Mouse (Mus musculus) limb, embryonic 13.5 days (tissue): Measurements from ENCODE around the gene Itgb2. TPM values are rescaled to one million over a fixed set of nuclear protein-coding genes. Genes with fewer than 3 reads are reported as not detected.

Experiments
- ATAC-seq: fragments of 200-750 bp; cut with Nextera tagmentation; 2 replicates; pipeline ENCODE4 v1.8.0; 2017; ENCODE audit warnings: low read depth, moderate number of reproducible peaks, moderate TSS enrichment; ENCODE audit not compliant: low FRiP score
- H3K27ac ChIP-seq: fragments of 300-500 bp; sonication (generic); 2 replicates; pipeline ENCODE4 v1.5.1; 2015; ENCODE audit warnings: inconsistent platforms, mild to moderate bottlenecking, moderate library complexity
- H3K27me3 ChIP-seq: fragments of 300-500 bp; sonication (generic); 2 replicates; pipeline ENCODE4 v1.6.1; 2015; ENCODE audit warnings: mild to moderate bottlenecking, inconsistent platforms
- H3K36me3 ChIP-seq: fragments of 300-500 bp; sonication (generic); 2 replicates; pipeline ENCODE4 v1.6.1; 2015; ENCODE audit warnings: inconsistent platforms, mild to moderate bottlenecking, moderate library complexity
- H3K4me1 ChIP-seq: fragments of 300-500 bp; sonication (generic); 2 replicates; pipeline ENCODE4 v1.6.1; 2015; ENCODE audit warnings: inconsistent platforms
- H3K4me2 ChIP-seq: fragments of 300-500 bp; sonication (generic); replicated peaks from 2 replicates; pipeline ENCODE4 v1.6.1; 2015; ENCODE audit warnings: inconsistent platforms, mild to moderate bottlenecking, moderate library complexity
- H3K4me3 ChIP-seq: fragments of 300-500 bp; sonication (generic); 2 replicates; pipeline ENCODE4 v1.5.1; 2015; ENCODE audit warnings: moderate library complexity, mild to moderate bottlenecking, inconsistent platforms
- H3K9ac ChIP-seq: fragments of 300-500 bp; sonication (generic); 2 replicates; pipeline ENCODE4 v1.6.1; 2015; ENCODE audit warnings: mild to moderate bottlenecking, inconsistent platforms
- H3K9me3 ChIP-seq: fragments of 300-500 bp; sonication (generic); 2 replicates; pipeline ENCODE4 v1.6.1; 2016; ENCODE audit warnings: inconsistent platforms
- WGBS: fragments of 180-500 bp; shearing (Covaris S2); methylation state at CpG from one replicate; pipeline ENCODE4 v1.1.7; 2015; 5-methylcytosine and 5-hydroxymethylcytosine counted together
- polyA plus RNA-seq: library from polyadenylated mRNA; unstranded; fragments of >200 nt; fragmentation: Nextera tagmentation; extraction: Ambion mirVana; gene quantifications from 2 replicates; pipeline ENCODE4 v1.2.1, GENCODE M21; 2015

Gene Itgb2
- polyA plus RNA-seq, 1 experiment from 2014 or later = 1.2 TPM

GRCm38 (mm10) chr10:77520497-77520896 is 9.6 kb upstream of the Itgb2 start:
- Histone ChIP-seq H3K9me3 (no peaks in the 10 kb centered on the region), H3K4me3 (no peak overlapping the region), H3K36me3 (no peaks in the 10 kb centered on the region), H3K4me2 (no peak overlapping the region), H3K4me1 (peaks cover 22% of the 10 kb centered on the region), H3K27me3 (no peaks in the 10 kb centered on the region), H3K9ac (no peak overlapping the region), H3K27ac (no peak overlapping the region)
- WGBS = 85% methylated on average over 5 of the region's 5 CpGs
- ATAC-seq = no peak

DNA sequence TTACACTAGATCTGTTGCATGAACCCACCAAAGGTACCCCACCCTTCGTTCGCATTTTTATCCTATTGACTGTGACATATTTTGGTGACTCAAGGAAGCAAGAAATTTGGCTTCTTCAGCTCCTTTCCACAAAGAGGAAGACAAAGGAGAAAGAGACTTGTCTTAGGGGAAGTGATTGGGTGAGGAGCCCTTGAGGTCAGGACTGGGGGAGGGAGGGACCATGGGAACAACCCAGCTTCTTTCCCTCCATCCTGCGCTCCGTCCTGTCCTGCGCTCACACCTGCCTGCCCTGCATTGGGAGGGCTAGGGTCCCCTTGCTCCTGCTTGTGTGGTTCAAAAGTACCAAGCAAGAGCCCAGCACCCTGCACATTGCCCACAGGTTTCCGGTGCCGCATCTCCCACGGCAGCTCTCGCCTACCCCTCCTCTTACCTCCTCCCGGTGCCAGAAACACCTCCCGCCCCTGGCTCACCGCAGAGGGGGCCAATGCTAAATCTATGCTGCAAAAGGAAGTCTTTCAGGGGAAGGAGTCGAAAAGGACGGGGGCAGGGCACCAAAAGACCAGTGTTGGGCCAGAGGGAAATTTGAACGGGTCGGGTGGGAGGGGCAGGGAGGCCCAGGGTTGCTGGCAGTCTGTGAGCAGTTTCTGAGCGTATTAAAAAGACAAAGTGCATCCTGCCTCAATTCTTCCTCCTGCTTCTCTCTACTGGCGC is 7.9 kb upstream of the Itgb2 start:
- Histone ChIP-seq H3K9ac (peak overlapping the region; percentile 65), H3K27ac (no peak overlapping the region), H3K4me2 (peak overlapping the region; percentile 64), H3K4me3 (peak overlapping the region; percentile 34), H3K27me3 (no peaks in the 10 kb centered on the region), H3K4me1 (peaks cover 12% of the 10 kb centered on the region), H3K36me3 (no peaks in the 10 kb centered on the region), H3K9me3 (no peaks in the 10 kb centered on the region)
- peak; percentile 59 for ATAC-seq
- 10% methylated on average over 18 of the region's 18 CpGs for WGBS

DNA sequence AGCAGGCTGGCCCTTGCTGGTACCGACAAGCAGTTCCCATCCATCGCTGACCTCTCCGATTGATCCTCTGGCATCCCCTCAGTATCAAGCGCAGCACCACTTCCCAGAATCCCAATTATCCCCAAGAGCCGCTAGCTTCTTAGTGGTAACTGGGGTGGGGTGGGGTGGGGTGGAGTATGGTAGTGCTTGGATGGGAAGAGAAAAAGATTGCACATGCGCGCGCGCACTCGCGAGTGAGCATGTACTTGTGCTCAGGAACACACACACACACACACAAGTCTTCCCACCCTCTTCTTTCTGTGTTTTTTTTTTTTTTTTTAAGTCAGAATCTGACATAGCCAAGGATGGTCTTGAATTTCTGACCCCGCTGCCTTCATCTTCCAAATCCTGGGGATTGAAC is 7.3 kb upstream of the Itgb2 start:
- ATAC-seq = no peak
- Histone ChIP-seq H3K4me3 (peak overlapping the region; percentile 34), H3K36me3 (no peaks in the 10 kb centered on the region), H3K9ac (peak overlapping the region; percentile 65), H3K27ac (no peak overlapping the region), H3K4me2 (peak overlapping the region; percentile 64), H3K9me3 (no peaks in the 10 kb centered on the region), H3K4me1 (peaks cover 9% of the 10 kb centered on the region), H3K27me3 (no peaks in the 10 kb centered on the region)
- 52% methylated on average over 12 of the region's 12 CpGs for WGBS

DNA sequence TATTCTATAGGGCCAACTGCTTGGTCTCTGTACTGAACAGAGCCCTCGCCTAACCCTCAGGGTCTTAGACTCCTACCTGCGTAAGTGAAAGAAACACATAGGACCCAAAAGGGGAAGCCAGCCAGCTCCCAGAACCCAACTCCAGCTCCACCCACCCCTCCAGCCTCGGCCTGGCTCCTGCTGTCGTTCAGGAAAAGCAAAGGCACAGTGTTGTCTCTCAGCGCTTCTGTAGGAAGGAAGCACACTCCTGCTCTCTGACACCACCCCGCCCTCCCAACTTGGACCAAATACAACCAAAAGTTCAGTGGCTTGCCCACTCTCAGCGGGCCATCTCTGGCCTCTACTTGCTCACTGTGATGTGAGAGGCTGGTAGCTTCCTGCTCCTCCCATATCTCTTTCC is 6.7 kb upstream of the Itgb2 start:
- no peak overlapping the region for H3K4me3 ChIP-seq
- no peaks in the 10 kb centered on the region for H3K9me3 ChIP-seq
- H3K4me2 ChIP-seq = no peak overlapping the region; the same call in 1 of the 2 replicates
- no peaks in the 10 kb centered on the region for H3K36me3 ChIP-seq
- no peaks in the 10 kb centered on the region for H3K27me3 ChIP-seq
- H3K27ac ChIP-seq = no peak overlapping the region
- ATAC-seq = no peak
- H3K9ac ChIP-seq = no peak overlapping the region
- peaks cover 9% of the 10 kb centered on the region for H3K4me1 ChIP-seq
- WGBS = 81% methylated on average over 7 of the region's 7 CpGs

GRCm38 (mm10) chr10:77526488-77526887 is 3.6 kb upstream of the Itgb2 start:
- no peak overlapping the region for H3K9ac ChIP-seq
- H3K4me1 ChIP-seq = peaks cover 9% of the 10 kb centered on the region
- no peaks in the 10 kb centered on the region for H3K36me3 ChIP-seq
- H3K4me3 ChIP-seq = no peak overlapping the region
- WGBS = 67% methylated on average over 2 of the region's 2 CpGs
- no peak overlapping the region for H3K27ac ChIP-seq
- H3K27me3 ChIP-seq = no peaks in the 10 kb centered on the region
- no peaks in the 10 kb centered on the region for H3K9me3 ChIP-seq
- no peak for ATAC-seq
- no peak overlapping the region for H3K4me2 ChIP-seq

- H3K9ac ChIP-seq = no peak overlapping the region
- no peaks in the 10 kb centered on the region for H3K4me1 ChIP-seq
- no peaks in the 10 kb centered on the region for H3K9me3 ChIP-seq
- ATAC-seq = no peak
- no peak overlapping the region for H3K27ac ChIP-seq
- no peak overlapping the region for H3K4me3 ChIP-seq
- no peak overlapping the region for H3K4me2 ChIP-seq
- H3K36me3 ChIP-seq = no peaks in the 10 kb centered on the region
- WGBS = 92% methylated on average over 6 of the region's 6 CpGs
- H3K27me3 ChIP-seq = no peaks in the 10 kb centered on the region
These were observed 1.4 kb upstream of the Itgb2 start for GRCm38 (mm10) chr10:77528634-77529033.

- WGBS = 74% methylated on average over 6 of the region's 6 CpGs
- Histone ChIP-seq H3K27me3 (no peaks in the 10 kb centered on the region), H3K36me3 (no peaks in the 10 kb centered on the region), H3K9ac (no peak overlapping the region), H3K9me3 (no peaks in the 10 kb centered on the region), H3K4me2 (no peak overlapping the region), H3K4me1 (no peaks in the 10 kb centered on the region), H3K4me3 (no peak overlapping the region), H3K27ac (no peak overlapping the region)
- no peak for ATAC-seq
These were observed 1.3 kb downstream of the Itgb2 start for GRCm38 (mm10) chr10:77531026-77532019.

DNA sequence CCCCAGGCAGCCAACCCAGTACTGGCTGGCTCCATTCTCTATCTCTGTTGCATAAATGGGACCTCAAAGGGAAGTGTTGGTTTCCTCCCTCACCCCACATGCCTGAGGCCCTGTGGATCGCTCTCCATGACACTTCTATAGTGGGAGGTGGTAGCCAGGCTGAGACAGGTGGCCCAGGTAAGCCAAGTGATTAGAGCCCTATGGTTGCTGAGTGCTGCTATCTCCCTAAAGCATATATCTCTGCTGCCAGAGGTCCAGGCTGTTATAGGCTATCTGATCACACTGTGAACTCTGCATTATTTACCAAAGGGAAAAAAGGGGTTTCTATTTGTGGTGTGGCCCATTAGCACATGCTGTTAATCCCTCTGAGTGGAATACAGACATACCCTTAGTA is 2.0 kb downstream of the Itgb2 start:
- Histone ChIP-seq H3K9ac (no peak overlapping the region), H3K4me2 (no peak overlapping the region), H3K4me1 (no peaks in the 10 kb centered on the region), H3K36me3 (no peaks in the 10 kb centered on the region), H3K27me3 (no peaks in the 10 kb centered on the region), H3K9me3 (no peaks in the 10 kb centered on the region), H3K27ac (no peak overlapping the region), H3K4me3 (no peak overlapping the region)
- ATAC-seq = no peak
- 78% methylated on average over 1 of the region's 1 CpGs for WGBS

DNA sequence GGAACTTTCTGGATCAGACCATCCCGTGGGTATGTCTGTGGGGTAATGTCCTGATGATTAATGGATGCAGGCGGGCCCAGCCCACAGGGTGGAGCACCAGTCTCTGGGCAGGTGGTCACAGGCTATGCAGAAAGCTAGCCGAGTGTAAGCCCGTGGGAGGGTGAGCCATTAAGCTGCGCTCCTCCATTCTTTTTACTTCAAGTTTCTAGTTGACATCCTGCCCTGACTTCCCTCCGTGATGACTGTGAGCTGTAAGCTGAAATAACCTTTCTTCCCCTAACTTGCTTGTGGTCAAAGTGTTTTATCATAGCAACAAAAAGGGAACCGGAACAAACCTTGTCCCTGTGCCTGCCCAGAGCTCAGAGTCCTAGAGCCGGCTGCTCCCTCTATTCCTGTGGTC is 6.7 kb downstream of the Itgb2 start:
- Histone ChIP-seq H3K4me1 (no peaks in the 10 kb centered on the region), H3K9me3 (no peaks in the 10 kb centered on the region), H3K9ac (no peak overlapping the region), H3K36me3 (no peaks in the 10 kb centered on the region), H3K27me3 (no peaks in the 10 kb centered on the region), H3K27ac (no peak overlapping the region), H3K4me2 (no peak overlapping the region), H3K4me3 (no peak overlapping the region)
- ATAC-seq = no peak
- WGBS = 68% methylated on average over 8 of the region's 8 CpGs

GRCm38 (mm10) chr10:77537215-77538209 is 7.5 kb downstream of the Itgb2 start:
- no peak overlapping the region for H3K27ac ChIP-seq
- 83% methylated on average over 11 of the region's 11 CpGs for WGBS
- H3K27me3 ChIP-seq = no peaks in the 10 kb centered on the region
- no peak overlapping the region for H3K9ac ChIP-seq
- no peak overlapping the region for H3K4me3 ChIP-seq
- H3K4me1 ChIP-seq = no peaks in the 10 kb centered on the region
- no peak overlapping the region for H3K4me2 ChIP-seq
- H3K9me3 ChIP-seq = no peaks in the 10 kb centered on the region
- no peaks in the 10 kb centered on the region for H3K36me3 ChIP-seq
- ATAC-seq = no peak

DNA sequence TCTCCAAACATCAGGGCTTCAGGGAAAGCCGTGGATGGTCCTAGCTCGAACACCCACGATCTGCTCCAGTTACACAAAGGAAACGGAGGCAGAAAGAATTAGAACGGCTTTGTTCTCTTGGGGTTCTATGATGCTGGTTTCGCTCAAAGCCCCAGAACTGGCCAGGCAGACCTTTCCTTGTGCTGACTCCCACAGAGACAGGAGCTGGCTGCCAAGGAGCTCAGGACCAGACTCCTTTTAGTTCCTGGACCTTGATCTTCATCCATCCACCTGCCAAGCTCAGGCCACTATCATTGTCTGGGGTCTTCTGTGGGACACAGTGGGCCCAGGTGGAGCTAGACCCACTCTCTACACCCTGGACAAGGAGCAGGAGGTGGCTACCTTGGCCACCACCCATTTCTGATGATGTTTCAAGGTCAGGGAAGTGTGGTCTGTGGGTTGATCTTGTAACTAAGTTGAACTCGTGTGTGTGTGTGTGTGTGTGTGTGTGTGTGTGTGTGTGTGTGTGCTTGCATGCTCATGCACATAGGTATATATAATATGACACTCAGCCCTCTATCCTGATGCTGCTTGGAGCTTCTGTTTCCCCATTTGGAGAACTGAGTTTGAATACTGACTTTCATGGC is 9.4 kb downstream of the Itgb2 start:
- H3K36me3 ChIP-seq = no peaks in the 10 kb centered on the region
- no peak overlapping the region for H3K4me3 ChIP-seq
- WGBS = 90% methylated on average over 7 of the region's 7 CpGs
- no peaks in the 10 kb centered on the region for H3K27me3 ChIP-seq
- no peak overlapping the region for H3K27ac ChIP-seq
- H3K9ac ChIP-seq = no peak overlapping the region
- no peaks in the 10 kb centered on the region for H3K4me1 ChIP-seq
- H3K9me3 ChIP-seq = no peaks in the 10 kb centered on the region
- no peak overlapping the region for H3K4me2 ChIP-seq
- ATAC-seq = no peak
